Mouse (Mus musculus): ENCODE results near the gene Apmap. TPM values are rescaled to one million over a fixed set of nuclear protein-coding genes. Genes with fewer than 3 reads are reported as not detected.
"Not testable (repeated sequence)": the region's sequence is repeated elsewhere in the genome, so short reads cannot be mapped to it uniquely, and the experiment has no call there.

Gene Apmap
- polyA plus RNA-seq, 1 experiment from 2014 or later, result 36.2 TPM

GRCm38 (mm10) chr2:150569847-150570590 lies 38.3 kb downstream of the Apmap start, which contains the start of gene Cst7:
TSS of gene Cst7 (plus strand) at chr2:150570415.
- DNase-seq (ENCODE audit: low spot score), result no peak
- WGBS, result 71% methylated on average over 11 of the region's 11 CpGs
- no peak within 1 kb of the TSS for H3K27ac ChIP-seq (ENCODE audit: low read depth)
- no peaks in the 10 kb centered on the region for H3K36me3 ChIP-seq (ENCODE audit: control insufficient read depth, insufficient read depth, low read length)
- no peaks in the 10 kb centered on the region for H3K9me3 ChIP-seq (ENCODE audit: control insufficient read depth, low read length)
- H3K4me1 ChIP-seq (replicated peaks; ENCODE audit: control insufficient read depth, insufficient read depth, low read length), result no peaks in the 10 kb centered on the region
- ATAC-seq (replicated peaks; ENCODE audit: low FRiP score, low TSS enrichment, low read depth), result no peak
- no peak within 1 kb of the TSS for H3K4me3 ChIP-seq (ENCODE audit: low read depth, low read length)
- no peak within 1 kb of the TSS for H3K9ac ChIP-seq (ENCODE audit: low read length)
- H3K27me3 ChIP-seq (replicated peaks; ENCODE audit: control insufficient read depth, insufficient read depth, low read length), result no peaks in the 10 kb centered on the region
- H3K4me2 ChIP-seq (ENCODE audit: low read length), result no peak within 1 kb of the TSS

- no peak for ATAC-seq (replicated peaks; ENCODE audit: low FRiP score, low TSS enrichment, low read depth)
- no peak for DNase-seq (ENCODE audit: low spot score)
- no peak overlapping the region for H3K4me3 ChIP-seq (ENCODE audit: low read depth, low read length)
- no peaks in the 10 kb centered on the region for H3K4me1 ChIP-seq (replicated peaks; ENCODE audit: control insufficient read depth, insufficient read depth, low read length)
- H3K9ac ChIP-seq (ENCODE audit: low read length), result no peak overlapping the region
- H3K27ac ChIP-seq (ENCODE audit: low read depth), result no peak overlapping the region
- no peak overlapping the region for H3K4me2 ChIP-seq (ENCODE audit: low read length)
- H3K9me3 ChIP-seq (ENCODE audit: control insufficient read depth, low read length), result no peaks in the 10 kb centered on the region
- H3K27me3 ChIP-seq (replicated peaks; ENCODE audit: control insufficient read depth, insufficient read depth, low read length), result no peaks in the 10 kb centered on the region
- no peaks in the 10 kb centered on the region for H3K36me3 ChIP-seq (ENCODE audit: control insufficient read depth, insufficient read depth, low read length)
- 56% methylated on average over 2 of the region's 2 CpGs for WGBS
Measured at GRCm38 (mm10) chr2:150567051-150567450, 41.3 kb downstream of the Apmap start.

GRCm38 (mm10) chr2:150558568-150558967 lies 49.8 kb downstream of the Apmap start:
- no peak overlapping the region for H3K4me3 ChIP-seq (ENCODE audit: low read depth, low read length)
- DNase-seq (ENCODE audit: low spot score) (no peak), ATAC-seq (replicated peaks; ENCODE audit: low FRiP score, low TSS enrichment, low read depth) (0 out of 2 replicates have a peak, but pooled peaks have one; percentile 32)
- H3K36me3 ChIP-seq (ENCODE audit: control insufficient read depth, insufficient read depth, low read length), result no peaks in the 10 kb centered on the region
- no peak overlapping the region for H3K4me2 ChIP-seq (ENCODE audit: low read length)
- no peaks in the 10 kb centered on the region for H3K27me3 ChIP-seq (replicated peaks; ENCODE audit: control insufficient read depth, insufficient read depth, low read length)
- 52% methylated on average over 3 of the region's 3 CpGs for WGBS
- H3K9ac ChIP-seq (ENCODE audit: low read length), result no peak overlapping the region
- no peaks in the 10 kb centered on the region for H3K4me1 ChIP-seq (replicated peaks; ENCODE audit: control insufficient read depth, insufficient read depth, low read length)
- H3K27ac ChIP-seq (ENCODE audit: low read depth), result no peak overlapping the region
- no peaks in the 10 kb centered on the region for H3K9me3 ChIP-seq (ENCODE audit: control insufficient read depth, low read length)

GRCm38 (mm10) chr2:150549576-150549975 lies 58.8 kb downstream of the Apmap start:
- not testable (repeated sequence) for H3K4me2 ChIP-seq (ENCODE audit: low read length); H3K27me3 ChIP-seq (replicated peaks; ENCODE audit: control insufficient read depth, insufficient read depth, low read length); ATAC-seq (replicated peaks; ENCODE audit: low FRiP score, low TSS enrichment, low read depth); H3K36me3 ChIP-seq (ENCODE audit: control insufficient read depth, insufficient read depth, low read length); H3K9ac ChIP-seq (ENCODE audit: low read length); H3K27ac ChIP-seq (ENCODE audit: low read depth); H3K4me1 ChIP-seq (replicated peaks; ENCODE audit: control insufficient read depth, insufficient read depth, low read length); H3K4me3 ChIP-seq (ENCODE audit: low read depth, low read length); DNase-seq (ENCODE audit: low spot score); H3K9me3 ChIP-seq (ENCODE audit: control insufficient read depth, low read length)
- WGBS, result 78% methylated on average over 10 of the region's 10 CpGs

Other genes starting within 250 kb of the Apmap start
- 6.9 and 9.0 TPM in 2 replicates for gene 3300002I08Rik, start 245.8 kb downstream of the Apmap start, polyA plus RNA-seq (2014; fragmentation: Nextera tagmentation; extraction: Ambion mirVana)
- 7.1 and 7.7 TPM in 2 replicates for gene Zfp442, start 157.1 kb downstream of the Apmap start, polyA plus RNA-seq (2014; fragmentation: Nextera tagmentation; extraction: Ambion mirVana)
- gene Zfp345, start 123.5 kb downstream of the Apmap start, polyA plus RNA-seq (2014; fragmentation: Nextera tagmentation; extraction: Ambion mirVana), result 0.07 and 0.16 TPM in 2 replicates
- 0.55 TPM in 2 replicates for gene Cst7, start 38.2 kb downstream of the Apmap start, polyA plus RNA-seq (2014; fragmentation: Nextera tagmentation; extraction: Ambion mirVana)
- 18.2 and 19.7 TPM in 2 replicates for gene Acss1, start 59.9 kb upstream of the Apmap start, polyA plus RNA-seq (2014; fragmentation: Nextera tagmentation; extraction: Ambion mirVana)
- not detected in 2 replicates for gene Vsx1, start 80.8 kb upstream of the Apmap start, polyA plus RNA-seq (2014; fragmentation: Nextera tagmentation; extraction: Ambion mirVana)
- 28.0 and 30.5 TPM in 2 replicates for gene Entpd6, start 140.5 kb upstream of the Apmap start, polyA plus RNA-seq (2014; fragmentation: Nextera tagmentation; extraction: Ambion mirVana)
- gene Pygb, start 178.2 kb upstream of the Apmap start, polyA plus RNA-seq (2014; fragmentation: Nextera tagmentation; extraction: Ambion mirVana), result 69.5 and 73.6 TPM in 2 replicates